Mouse (Mus musculus) G1E (cell line): ENCODE results near the gene Il1r2. TPM values are rescaled to one million over a fixed set of nuclear protein-coding genes. Genes with fewer than 3 reads are reported as not detected.

Experiments used
- ATAC-seq: 2 replicates; pipeline ENCODE4 v1.8.0; 2016; ENCODE audit warnings: mild to moderate bottlenecking; ENCODE audit not compliant: insufficient number of reproducible peaks, poor library complexity, low FRiP score, severe bottlenecking; ENCODE audit errors: extremely low read depth
- DNase-seq: peaks from one replicate; pipeline ENCODE4 v3.0.0; 2012; ENCODE audit warnings: low spot score
- H3K27me3 ChIP-seq: 2 replicates; pipeline ENCODE4 v1.6.1; 2012; ENCODE audit warnings: mild to moderate bottlenecking, low read length, inconsistent platforms; ENCODE audit not compliant: insufficient read depth
- H3K36me3 ChIP-seq: replicated peaks from 2 replicates; pipeline ENCODE3; 2012; ENCODE audit warnings: mild to moderate bottlenecking, inconsistent platforms
- H3K4me1 ChIP-seq: 2 replicates; pipeline ENCODE4 v1.6.1; 2012; ENCODE audit warnings: low read depth, low read length, inconsistent platforms, mixed read lengths; ENCODE audit not compliant: insufficient read depth
- H3K4me3 ChIP-seq: 2 replicates; pipeline ENCODE4 v1.5.1; 2012; ENCODE audit warnings: low read depth, mild to moderate bottlenecking, inconsistent platforms, low read length, moderate library complexity, mixed read lengths
- H3K9me3 ChIP-seq: replicated peaks from 2 replicates; pipeline ENCODE4 v1.6.1; 2012; ENCODE audit warnings: inconsistent platforms
- CTCF ChIP-seq: IDR thresholded peaks from 2 replicates; pipeline ENCODE4 v1.5.1; 2012; ENCODE audit warnings: low read depth, low read length, inconsistent platforms, mixed read lengths
- GATA1 ChIP-seq: IDR thresholded peaks from 2 replicates; pipeline ENCODE4 v1.6.1; 2012; ENCODE audit warnings: borderline replicate concordance, low read length, inconsistent platforms, mixed read lengths
- GATA2 ChIP-seq: IDR thresholded peaks from 2 replicates; pipeline ENCODE4 v1.6.1; 2012; ENCODE audit warnings: low read depth, low read length, inconsistent platforms, borderline replicate concordance
- POLR2AphosphoS5 ChIP-seq: IDR thresholded peaks from 2 replicates; pipeline ENCODE4 v1.6.1; 2012; ENCODE audit warnings: low read depth, low read length, inconsistent platforms; ENCODE audit not compliant: insufficient replicate concordance
- TAL1 ChIP-seq: conservative IDR thresholded peaks from 2 replicates; pipeline ENCODE4 v1.6.1; 2012; ENCODE audit warnings: low read depth, low read length, inconsistent platforms, mixed read lengths
- polyA plus RNA-seq: library from polyadenylated mRNA; stranded (reverse); fragments of >175 nt; gene quantifications from 2 replicates; pipeline ENCODE4 v1.2.3, GENCODE M21; 2012
- total RNA-seq, 2 experiments: library from RNA; stranded (forward) in 1 of 2; stranded (reverse) in 1 of 2; fragments of 200-1000 nt in 1 of 2; fragments of >200 nt in 1 of 2; fragmentation: Nextera tagmentation in 1 of 2; gene quantifications; 2 replicates each; pipeline ENCODE4 v1.2.3; 2014 to 2017

The Il1r2 gene
- total and polyA plus RNA-seq, 3 experiments, result 0.49 TPM; not detected in 2

- TF ChIP-seq CTCF (no peak), GATA2 (no peak), POLR2AphosphoS5 (no peak), GATA1 (no peak), TAL1 (no peak)
- DNase-seq (no peak), ATAC-seq (no peak)
- no peaks in the 10 kb centered on the region for H3K9me3 ChIP-seq
- H3K27me3 ChIP-seq, result no peaks in the 10 kb centered on the region
- no peaks in the 10 kb centered on the region for H3K36me3 ChIP-seq
- H3K4me1 ChIP-seq, result no peaks in the 10 kb centered on the region
- no peak overlapping the region for H3K4me3 ChIP-seq
These were observed 43.4 kb upstream of the Il1r2 start for GRCm38 (mm10) chr1:40030287-40030975.

GRCm38 (mm10) chr1:40030976-40031356 is 42.9 kb upstream of the Il1r2 start:
- Histone ChIP-seq H3K9me3 (no peaks in the 10 kb centered on the region), H3K4me1 (no peaks in the 10 kb centered on the region), H3K4me3 (no peak overlapping the region), H3K36me3 (no peaks in the 10 kb centered on the region), H3K27me3 (no peaks in the 10 kb centered on the region)
- TF ChIP-seq CTCF (no peak), POLR2AphosphoS5 (no peak), GATA2 (no peak), GATA1 (no peak), TAL1 (no peak)
- no peak for ATAC-seq
- DNase-seq, result no peak

- no peaks in the 10 kb centered on the region for H3K9me3 ChIP-seq
- no peak for DNase-seq
- H3K4me1 ChIP-seq, result no peaks in the 10 kb centered on the region
- H3K27me3 ChIP-seq, result no peaks in the 10 kb centered on the region
- H3K36me3 ChIP-seq, result no peaks in the 10 kb centered on the region
- H3K4me3 ChIP-seq, result no peak overlapping the region
- ATAC-seq, result no peak
- TF ChIP-seq TAL1, result no peak
- TF ChIP-seq GATA1, result no peak
These were observed 42.3 kb upstream of the Il1r2 start for GRCm38 (mm10) chr1:40031626-40032025.

- no peaks in the 10 kb centered on the region for H3K9me3 ChIP-seq
- no peak overlapping the region for H3K4me3 ChIP-seq
- no peaks in the 10 kb centered on the region for H3K27me3 ChIP-seq
- TF ChIP-seq POLR2AphosphoS5 (no peak), TAL1 (no peak), GATA2 (no peak), GATA1 (no peak), CTCF (no peak)
- DNase-seq (no peak), ATAC-seq (no peak)
- H3K4me1 ChIP-seq, result no peaks in the 10 kb centered on the region
- no peaks in the 10 kb centered on the region for H3K36me3 ChIP-seq
These were observed 40.6 kb upstream of the Il1r2 start for GRCm38 (mm10) chr1:40033315-40033714.

GRCm38 (mm10) chr1:40033743-40034420 is 40.0 kb upstream of the Il1r2 start:
- no peak for ATAC-seq

GRCm38 (mm10) chr1:40037831-40038230 is 36.0 kb upstream of the Il1r2 start:
- Histone ChIP-seq H3K36me3 (no peaks in the 10 kb centered on the region), H3K27me3 (no peaks in the 10 kb centered on the region), H3K9me3 (no peaks in the 10 kb centered on the region), H3K4me1 (no peaks in the 10 kb centered on the region), H3K4me3 (no peak overlapping the region)
- no peak for DNase-seq
- TF ChIP-seq TAL1 (no peak), GATA2 (no peak), CTCF (no peak), GATA1 (no peak), POLR2AphosphoS5 (no peak)
- no peak for ATAC-seq

More at GRCm38 (mm10) chr1:40033743-40034420, 40.0 kb upstream of the Il1r2 start:
- Histone ChIP-seq H3K27me3 (no peaks in the 10 kb centered on the region), H3K4me1 (no peaks in the 10 kb centered on the region), H3K9me3 (no peaks in the 10 kb centered on the region), H3K36me3 (no peaks in the 10 kb centered on the region), H3K4me3 (no peak overlapping the region)
- TF ChIP-seq CTCF, result no peak
- no peak for TF ChIP-seq GATA2
- no peak for TF ChIP-seq GATA1
- no peak for TF ChIP-seq TAL1
- no peak for TF ChIP-seq POLR2AphosphoS5
- no peak for DNase-seq
